Mouse (Mus musculus) stomach, embryonic 16.5 days (tissue): ENCODE measurements around the gene Cnot11. TPM values are rescaled to one million over a fixed set of nuclear protein-coding genes. Genes with fewer than 3 reads are reported as not detected.
"Not testable (repeated sequence)": the region's sequence is repeated elsewhere in the genome, so short reads cannot be mapped to it uniquely, and the experiment has no call there.

ENCODE experiments used
- ATAC-seq: fragments of 200-750 bp; cut with Nextera tagmentation; 2 replicates; pipeline ENCODE4 v1.8.0; 2017; ENCODE audit warnings: moderate number of reproducible peaks, moderate TSS enrichment; ENCODE audit not compliant: insufficient read depth, low FRiP score
- H3K27ac ChIP-seq: fragments of 300-500 bp; sonication (generic); 2 replicates; pipeline ENCODE4 v1.5.1; 2014; ENCODE audit warnings: low read length
- H3K27me3 ChIP-seq: fragments of 300-500 bp; sonication (generic); 2 replicates; pipeline ENCODE4 v1.6.1; 2014; ENCODE audit warnings: low read length, control low read depth, mixed read lengths; ENCODE audit not compliant: control insufficient read depth, insufficient read depth
- H3K36me3 ChIP-seq: fragments of 300-500 bp; sonication (generic); 2 replicates; pipeline ENCODE4 v1.6.1; 2014; ENCODE audit warnings: low read length; ENCODE audit not compliant: control insufficient read depth, insufficient read depth
- H3K4me1 ChIP-seq: fragments of 300-500 bp; sonication (generic); 2 replicates; pipeline ENCODE4 v1.6.1; 2014; ENCODE audit warnings: low read length, control low read depth, mixed read lengths; ENCODE audit not compliant: control insufficient read depth, insufficient read depth
- H3K4me2 ChIP-seq: fragments of 300-500 bp; sonication (generic); 2 replicates; pipeline ENCODE4 v1.6.1; 2014; ENCODE audit warnings: low read depth, low read length, mixed read lengths
- H3K4me3 ChIP-seq: fragments of 300-500 bp; sonication (generic); replicated peaks from 2 replicates; pipeline ENCODE4 v1.5.1; 2014; ENCODE audit warnings: mild to moderate bottlenecking, low read length
- H3K9ac ChIP-seq: fragments of 300-500 bp; sonication (generic); 2 replicates; pipeline ENCODE4 v1.6.1; 2014; ENCODE audit warnings: low read length
- H3K9me3 ChIP-seq: fragments of 300-500 bp; sonication (generic); replicated peaks from 2 replicates; pipeline ENCODE4 v1.6.1; 2016; ENCODE audit warnings: low read length, control low read depth; ENCODE audit not compliant: control insufficient read depth
- WGBS: fragments of 180-500 bp; shearing (Covaris S2); extraction: QIAGEN DNeasy Blood & Tissue Kit; methylation state at CpG from one replicate; pipeline ENCODE4 v1.1.7; 2014; 5-methylcytosine and 5-hydroxymethylcytosine counted together
- polyA plus RNA-seq: library from polyadenylated mRNA; unstranded; fragments of >200 nt; fragmentation: Nextera tagmentation; extraction: Ambion mirVana; gene quantifications from 2 replicates; pipeline ENCODE4 v1.2.1, GENCODE M21; 2015

The Cnot11 gene
- polyA plus RNA-seq, 1 experiment from 2014 or later, result 10.5 TPM

GRCm38 (mm10) chr1:39585416-39585815 lies 50.6 kb downstream of the Cnot11 start:
- Histone ChIP-seq H3K27me3 (no peaks in the 10 kb centered on the region), H3K27ac (no peak overlapping the region), H3K4me2 (no peak overlapping the region), H3K9me3 (no peaks in the 10 kb centered on the region), H3K4me3 (no peak overlapping the region), H3K9ac (no peak overlapping the region), H3K36me3 (no peaks in the 10 kb centered on the region), H3K4me1 (no peaks in the 10 kb centered on the region)
- 76% methylated on average over 9 of the region's 9 CpGs for WGBS
- ATAC-seq, result no peak

DNA sequence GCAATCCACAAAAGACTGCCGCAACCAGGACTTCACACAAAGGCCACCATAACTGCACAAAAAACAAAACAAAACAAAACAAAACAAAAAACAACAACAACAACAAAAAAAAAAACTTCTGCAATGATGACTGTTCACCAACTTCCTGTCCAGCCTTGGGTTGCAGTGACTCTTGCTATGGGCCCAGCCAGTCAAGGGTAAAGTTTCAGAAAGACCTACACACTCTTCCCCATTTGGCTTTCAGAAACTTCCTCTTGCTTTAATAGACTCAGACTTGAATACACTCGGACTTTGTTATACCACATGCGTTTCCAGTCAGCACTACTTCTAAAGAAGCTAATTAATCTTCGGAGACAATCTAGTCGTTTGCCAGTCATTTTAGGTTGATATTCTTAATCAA lies 55.4 kb downstream of the Cnot11 start:
- Histone ChIP-seq H3K4me3 (no peak overlapping the region), H3K4me1 (no peaks in the 10 kb centered on the region), H3K36me3 (no peaks in the 10 kb centered on the region), H3K4me2 (no peak overlapping the region), H3K9ac (no peak overlapping the region), H3K27me3 (no peaks in the 10 kb centered on the region), H3K9me3 (no peaks in the 10 kb centered on the region), H3K27ac (no peak overlapping the region)
- 73% methylated on average over 5 of the region's 5 CpGs for WGBS
- ATAC-seq, result no peak

DNA sequence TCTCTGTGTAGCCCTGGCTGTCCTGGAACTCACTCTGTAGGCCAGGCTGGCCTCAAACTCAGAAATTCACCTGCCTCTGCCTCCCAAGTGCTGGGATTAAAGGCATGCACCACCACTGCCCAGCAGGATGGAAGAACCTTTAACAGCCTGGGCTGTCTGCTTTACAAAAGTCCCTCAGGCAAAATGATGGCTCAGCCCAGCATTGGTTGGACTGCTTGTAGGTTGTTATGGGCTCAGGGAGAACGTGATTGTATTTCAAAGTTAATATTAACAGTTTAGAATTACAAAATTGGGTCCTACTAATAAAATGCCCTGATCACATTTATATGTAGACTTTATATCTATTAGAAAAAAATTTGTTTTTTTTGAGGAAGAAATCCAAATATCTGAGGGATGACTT lies 56.8 kb downstream of the Cnot11 start:
- not testable (repeated sequence) for H3K9ac ChIP-seq, ATAC-seq, H3K27me3 ChIP-seq, H3K27ac ChIP-seq, H3K4me3 ChIP-seq, H3K36me3 ChIP-seq, H3K4me2 ChIP-seq, H3K4me1 ChIP-seq, H3K9me3 ChIP-seq
- WGBS, result 48% methylated on average over 1 of the region's 1 CpGs

DNA sequence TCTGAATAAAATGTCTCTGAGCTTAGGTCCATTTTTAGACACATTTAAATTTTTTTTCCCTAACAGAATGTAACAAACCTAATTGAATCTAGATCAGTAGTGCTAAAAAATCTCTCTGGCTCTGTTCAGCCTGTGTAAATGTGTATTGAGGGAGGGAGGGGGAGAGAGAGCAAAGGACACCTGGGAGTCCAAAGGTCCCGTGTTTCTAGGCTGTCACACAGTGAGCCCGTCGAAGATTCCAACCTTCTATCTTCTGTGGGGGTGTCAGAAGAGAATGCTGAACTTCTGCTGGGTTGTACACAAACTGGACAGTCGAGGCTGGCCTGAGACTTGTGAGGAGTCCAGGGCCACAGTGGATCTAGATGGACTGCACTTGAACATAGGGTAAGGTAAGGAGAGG lies 57.3 kb downstream of the Cnot11 start:
- no peak overlapping the region for H3K27ac ChIP-seq
- no peak for ATAC-seq
- H3K9ac ChIP-seq, result no peak overlapping the region
- H3K4me2 ChIP-seq, result no peak overlapping the region
- H3K4me1 ChIP-seq, result no peaks in the 10 kb centered on the region
- 58% methylated on average over 4 of the region's 4 CpGs for WGBS
- H3K9me3 ChIP-seq, result no peaks in the 10 kb centered on the region
- no peak overlapping the region for H3K4me3 ChIP-seq
- no peaks in the 10 kb centered on the region for H3K36me3 ChIP-seq
- no peaks in the 10 kb centered on the region for H3K27me3 ChIP-seq

GRCm38 (mm10) chr1:39593836-39594235 lies 59.0 kb downstream of the Cnot11 start:
- no peak overlapping the region for H3K9ac ChIP-seq
- H3K27ac ChIP-seq, result no peak overlapping the region
- no peaks in the 10 kb centered on the region for H3K4me1 ChIP-seq
- no peak overlapping the region for H3K4me3 ChIP-seq
- H3K9me3 ChIP-seq, result no peaks in the 10 kb centered on the region
- WGBS, result 69% methylated on average over 10 of the region's 10 CpGs
- H3K36me3 ChIP-seq, result no peaks in the 10 kb centered on the region
- no peak for ATAC-seq
- no peak overlapping the region for H3K4me2 ChIP-seq
- H3K27me3 ChIP-seq, result no peaks in the 10 kb centered on the region

Other genes starting within 250 kb of the Cnot11 start
- gene Rpl31, start 167.2 kb upstream of the Cnot11 start, polyA plus RNA-seq, result 379 and 502 TPM in 2 replicates
- gene Tbc1d8, start 56.2 kb upstream of the Cnot11 start, polyA plus RNA-seq, result 10.3 and 11.6 TPM in 2 replicates
- 19.8 and 21.2 TPM in 2 replicates for gene Rnf149, start 42.4 kb downstream of the Cnot11 start, polyA plus RNA-seq
- gene Creg2, start 116.5 kb downstream of the Cnot11 start, polyA plus RNA-seq, result 0.29 and 0.34 TPM in 2 replicates
- 0.19 and 0.26 TPM in 2 replicates for gene Rfx8, start 186.0 kb downstream of the Cnot11 start, polyA plus RNA-seq